Mouse (Mus musculus) heart, embryonic 14.5 days (tissue): ENCODE results near the gene Olfr374. TPM values are rescaled to one million over a fixed set of nuclear protein-coding genes. Genes with fewer than 3 reads are reported as not detected.
A peak's percentile ranks its signal among the peaks of the same experiment; 100 is the strongest.

Experiments used
- ATAC-seq: fragments of 200-750 bp; cut with Nextera tagmentation; 2 replicates; pipeline ENCODE4 v1.8.0; 2017; ENCODE audit warnings: low read depth, moderate TSS enrichment; ENCODE audit not compliant: insufficient number of reproducible peaks, insufficient read depth, low FRiP score
- H3K27ac ChIP-seq, 2 experiments: fragments of 200-500 bp in 1 of 2; fragments of 300-500 bp in 1 of 2; sonication (generic) in 1 of 2; replicated peaks in 1 of 2; 2 replicates each; pipeline ENCODE4 v1.5.1; 2012 to 2014; ENCODE audit warnings: low read depth in 2 of 2, low read length in 2 of 2, control low read depth in 1 of 2, mild to moderate bottlenecking in 1 of 2, mixed read lengths in 1 of 2; ENCODE audit not compliant: control insufficient read depth in 1 of 2, insufficient read depth in 1 of 2
- H3K27me3 ChIP-seq: fragments of 300-500 bp; sonication (generic); 2 replicates; pipeline ENCODE4 v1.6.1; 2014; ENCODE audit warnings: mild to moderate bottlenecking, low read length, control low read depth; ENCODE audit not compliant: control insufficient read depth, insufficient read depth
- H3K36me3 ChIP-seq: fragments of 300-500 bp; sonication (generic); 2 replicates; pipeline ENCODE4 v1.6.1; 2014; ENCODE audit warnings: mild to moderate bottlenecking, control low read depth, low read length, mixed read lengths; ENCODE audit not compliant: control insufficient read depth, insufficient read depth
- H3K4me1 ChIP-seq, 2 experiments: fragments of 200-500 bp in 1 of 2; fragments of 300-500 bp in 1 of 2; sonication (generic) in 1 of 2; 2 replicates each; pipeline ENCODE4 v1.6.1; 2012 to 2014; ENCODE audit warnings: low read length in 2 of 2, control low read depth in 1 of 2, mixed read lengths in 1 of 2; ENCODE audit not compliant: control insufficient read depth in 2 of 2, insufficient read depth in 2 of 2
- H3K4me2 ChIP-seq: fragments of 300-500 bp; sonication (generic); 2 replicates; pipeline ENCODE4 v1.6.1; 2014; ENCODE audit warnings: mild to moderate bottlenecking, low read length
- H3K4me3 ChIP-seq, 2 experiments: fragments of 200-500 bp in 1 of 2; fragments of 300-500 bp in 1 of 2; sonication (generic) in 1 of 2; 2 replicates each; pipeline ENCODE4 v1.5.1; 2012 to 2014; ENCODE audit warnings: low read length in 2 of 2, mild to moderate bottlenecking in 2 of 2, control low read depth in 1 of 2, low read depth in 1 of 2, moderate library complexity in 1 of 2; ENCODE audit not compliant: control insufficient read depth in 1 of 2, insufficient read depth in 1 of 2
- H3K9ac ChIP-seq: fragments of 300-500 bp; sonication (generic); 2 replicates; pipeline ENCODE4 v1.6.1; 2014; ENCODE audit warnings: mild to moderate bottlenecking, low read length
- H3K9me3 ChIP-seq: fragments of 300-500 bp; sonication (generic); 2 replicates; pipeline ENCODE4 v1.6.1; 2016; ENCODE audit warnings: low read length, control low read depth; ENCODE audit not compliant: control insufficient read depth
- WGBS: fragments of 180-500 bp; shearing (Covaris S2); extraction: QIAGEN DNeasy Blood & Tissue Kit; methylation state at CpG from one replicate; pipeline ENCODE4 v1.1.7; 2014; 5-methylcytosine and 5-hydroxymethylcytosine counted together
- polyA plus RNA-seq: library from polyadenylated mRNA; unstranded; fragments of >200 nt; fragmentation: Nextera tagmentation; extraction: Ambion mirVana; gene quantifications from 2 replicates; pipeline ENCODE4 v1.2.1, GENCODE M21; 2014

Olfr374 gene
- polyA plus RNA-seq, 1 experiment from 2014 or later: not detected

- WGBS: 79% methylated on average over 3 of the region's 3 CpGs
- no peak for ATAC-seq
- peak overlapping the region; percentile 37 to 41; a peak in 3 of 4 replicates for H3K27ac ChIP-seq
Observed at GRCm38 (mm10) chr8:72146556-72146955, 39.7 kb downstream of the Olfr374 start.

GRCm38 (mm10) chr8:72147266-72147665 lies 40.4 kb downstream of the Olfr374 start:
- peaks cover 98% of the 10 kb centered on the region for H3K36me3 ChIP-seq
- no peak overlapping the region for H3K4me2 ChIP-seq
- H3K4me3 ChIP-seq: no peak overlapping the region
- 36% methylated on average over 2 of the region's 2 CpGs for WGBS
- no peaks in the 10 kb centered on the region for H3K9me3 ChIP-seq
- H3K9ac ChIP-seq: no peak overlapping the region
- peak overlapping the region; percentile 37 to 41; a peak in 3 of 4 replicates for H3K27ac ChIP-seq
- no peaks in the 10 kb centered on the region for H3K27me3 ChIP-seq
- ATAC-seq: no peak
- H3K4me1 ChIP-seq: peaks cover 2 to 21% of the 10 kb centered on the region in 2 experiments

More at GRCm38 (mm10) chr8:72146556-72146955, 39.7 kb downstream of the Olfr374 start:
- Histone ChIP-seq H3K9me3 (no peaks in the 10 kb centered on the region), H3K36me3 (peaks cover 98% of the 10 kb centered on the region), H3K9ac (no peak overlapping the region), H3K4me2 (no peak overlapping the region), H3K4me1 (peaks cover 2 to 21% of the 10 kb centered on the region in 2 experiments), H3K4me3 (no peak overlapping the region), H3K27me3 (no peaks in the 10 kb centered on the region)

- Histone ChIP-seq H3K36me3 (peaks cover 98% of the 10 kb centered on the region), H3K4me2 (no peak overlapping the region), H3K4me3 (no peak overlapping the region), H3K4me1 (peaks cover 2 to 21% of the 10 kb centered on the region in 2 experiments), H3K27ac (no peak overlapping the region), H3K27me3 (no peaks in the 10 kb centered on the region), H3K9me3 (no peaks in the 10 kb centered on the region), H3K9ac (no peak overlapping the region)
- no peak for ATAC-seq
- WGBS: 76% methylated on average over 1 of the region's 1 CpGs
Observed at GRCm38 (mm10) chr8:72149056-72149455, 42.2 kb downstream of the Olfr374 start.

- ATAC-seq: no peak
- H3K4me1 ChIP-seq: peaks cover 2 to 8% of the 10 kb centered on the region in 2 experiments; a peak in 3 of 4 replicates
- no peaks in the 10 kb centered on the region for H3K27me3 ChIP-seq
- WGBS: 78% methylated on average over 3 of the region's 3 CpGs
- no peak overlapping the region for H3K27ac ChIP-seq
- no peak overlapping the region for H3K9ac ChIP-seq
- H3K36me3 ChIP-seq: peaks cover 74% of the 10 kb centered on the region
- no peaks in the 10 kb centered on the region for H3K9me3 ChIP-seq
- H3K4me3 ChIP-seq: no peak overlapping the region
- no peak overlapping the region for H3K4me2 ChIP-seq
Observed at GRCm38 (mm10) chr8:72151418-72152078, 44.7 kb downstream of the Olfr374 start.

- H3K27ac ChIP-seq: no peak overlapping the region
- no peak overlapping the region for H3K9ac ChIP-seq
- H3K9me3 ChIP-seq: no peaks in the 10 kb centered on the region
- no peak for ATAC-seq
- H3K36me3 ChIP-seq: peaks cover 56% of the 10 kb centered on the region
- no peak overlapping the region for H3K4me2 ChIP-seq
- H3K4me1 ChIP-seq: no peaks in the 10 kb centered on the region
- no peak overlapping the region for H3K4me3 ChIP-seq
- H3K27me3 ChIP-seq: no peaks in the 10 kb centered on the region
Observed at GRCm38 (mm10) chr8:72153382-72153781, 46.5 kb downstream of the Olfr374 start.

- Histone ChIP-seq H3K4me1 (peaks cover 7 to 18% of the 10 kb centered on the region in 2 experiments), H3K4me3 (no peak overlapping the region), H3K4me2 (no peak overlapping the region), H3K36me3 (peaks cover 10% of the 10 kb centered on the region), H3K9ac (no peak overlapping the region), H3K27me3 (no peaks in the 10 kb centered on the region), H3K9me3 (no peaks in the 10 kb centered on the region), H3K27ac (no peak overlapping the region)
- no peak for ATAC-seq
- 81% methylated on average over 2 of the region's 2 CpGs for WGBS
Observed at GRCm38 (mm10) chr8:72158096-72158495, 51.3 kb downstream of the Olfr374 start.

GRCm38 (mm10) chr8:72158726-72159125 lies 51.9 kb downstream of the Olfr374 start:
- Histone ChIP-seq H3K27me3 (no peaks in the 10 kb centered on the region), H3K4me2 (no peak overlapping the region), H3K36me3 (peaks cover 10% of the 10 kb centered on the region), H3K9me3 (no peaks in the 10 kb centered on the region), H3K4me1 (peaks cover 7 to 18% of the 10 kb centered on the region in 2 experiments), H3K9ac (no peak overlapping the region), H3K4me3 (no peak overlapping the region), H3K27ac (no peak overlapping the region)
- 74% methylated on average over 3 of the region's 3 CpGs for WGBS
- ATAC-seq: no peak

GRCm38 (mm10) chr8:72160007-72160406 lies 53.2 kb downstream of the Olfr374 start:
- Histone ChIP-seq H3K9ac (peak overlapping the region; percentile 66; the same call in 1 of the 2 replicates), H3K9me3 (no peaks in the 10 kb centered on the region), H3K27me3 (no peaks in the 10 kb centered on the region), H3K36me3 (peaks cover 17% of the 10 kb centered on the region), H3K4me3 (peak overlapping the region in 1 of 2 experiments; percentile 39; a peak in 2 of 4 replicates), H3K4me1 (peaks cover 7 to 18% of the 10 kb centered on the region in 2 experiments), H3K4me2 (peak overlapping the region; percentile 71), H3K27ac (no peak overlapping the region)
- no peak for ATAC-seq
- WGBS: 67% methylated on average over 3 of the region's 3 CpGs
